Comparison of ENCODE assay signal across 17 mouse cellular contexts in the genomic region with DNA sequence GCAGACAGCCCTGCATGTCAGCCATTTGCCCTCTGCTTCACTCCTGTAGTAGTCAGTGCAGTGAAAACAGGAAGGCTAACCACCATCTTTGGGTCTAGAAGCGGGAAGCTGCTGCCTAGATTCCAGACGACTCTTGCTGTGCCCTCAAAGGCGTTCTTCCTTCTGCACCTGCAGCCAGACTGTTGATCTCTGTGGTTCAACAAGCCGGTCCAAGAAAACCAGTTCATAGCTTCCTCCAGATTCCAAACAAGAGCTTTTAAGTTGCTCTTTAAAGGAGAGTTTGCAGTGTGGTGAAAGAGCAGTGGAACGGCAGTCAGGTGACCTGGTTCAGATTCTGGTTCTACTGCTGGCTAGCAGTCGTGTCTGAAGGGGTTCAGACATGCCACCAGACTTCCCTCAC. TPM values are rescaled to one million over a fixed set of nuclear protein-coding genes. Genes with fewer than 3 reads are reported as not detected.
DNase-seq lines count a peak whose midpoint lies in the region; ATAC-seq and TF ChIP-seq lines count a peak whose summit lies in the region.
"Had no signal": no experiment of that assay in that cellular context is flagged by ENCODE, and none has a peak within 500 bp of the region (broad histone marks: within the 10 kb centered on the region; RNA-seq: fewer than 3 reads in every experiment).

No protein-coding gene starts in this region.

- no peaks in the 10 kb centered on the region for H3K9me3 ChIP-seq in forebrain, embryonic 11.5 days (ENCODE audit: control insufficient read depth, low read length)
- no peaks in the 10 kb centered on the region for H3K9me3 ChIP-seq in forebrain, embryonic 12.5 days
- no peaks in the 10 kb centered on the region for H3K9me3 ChIP-seq in hindbrain, embryonic 15.5 days
- H3K9me3 ChIP-seq in hindbrain, embryonic 13.5 days, result no peaks in the 10 kb centered on the region
- no peaks in the 10 kb centered on the region for H3K9me3 ChIP-seq in stomach, postnatal 0 days (ENCODE audit: control insufficient read depth, low read length)
- H3K9me3 ChIP-seq: embryonic facial prominence, embryonic 10.5 days; neural tube, embryonic 12.5 days had no signal

- no peaks in the 10 kb centered on the region for H3K36me3 ChIP-seq in forebrain, embryonic 11.5 days (ENCODE audit: control insufficient read depth, insufficient read depth, low read length)
- no peaks in the 10 kb centered on the region for H3K36me3 ChIP-seq in forebrain, embryonic 12.5 days (replicated peaks)
- H3K36me3 ChIP-seq in hindbrain, embryonic 15.5 days, result no peaks in the 10 kb centered on the region
- H3K36me3 ChIP-seq in hindbrain, embryonic 13.5 days, result peaks cover 4% of the 10 kb centered on the region
- H3K36me3 ChIP-seq in stomach, postnatal 0 days (ENCODE audit: control insufficient read depth, insufficient read depth, low read length), result 0 out of 2 replicates have a peak, but pooled peaks cover 2% of the 10 kb centered on the region

- TF ChIP-seq EP300 in stomach, postnatal 0 days (optimal IDR thresholded peaks at IDR 0.05), result no peak

- H3K4me2 ChIP-seq in forebrain, embryonic 11.5 days (ENCODE audit: low read depth, low read length, severe bottlenecking), result no peak overlapping the region
- H3K4me2 ChIP-seq in forebrain, embryonic 12.5 days, result no peak overlapping the region
- H3K4me2 ChIP-seq in hindbrain, embryonic 15.5 days, result no peak overlapping the region
- H3K4me2 ChIP-seq in hindbrain, embryonic 13.5 days, result no peak overlapping the region
- H3K4me2 ChIP-seq in stomach, postnatal 0 days (replicated peaks; ENCODE audit: low read depth), result no peak overlapping the region
- H3K4me2 ChIP-seq: neural tube, embryonic 12.5 days had no signal

- no peak overlapping the region for H3K27ac ChIP-seq in forebrain, embryonic 11.5 days (ENCODE audit: low read depth, low read length)
- no peak overlapping the region for H3K27ac ChIP-seq in forebrain, embryonic 12.5 days
- H3K27ac ChIP-seq in hindbrain, embryonic 15.5 days (replicated peaks), result peak overlapping the region; percentile 8; the same call in 1 of the 2 replicates
- no peak overlapping the region for H3K27ac ChIP-seq in hindbrain, embryonic 13.5 days
- peak overlapping the region; percentile 64 for H3K27ac ChIP-seq in stomach, postnatal 0 days (replicated peaks)
- H3K27ac ChIP-seq: embryonic facial prominence, embryonic 10.5 days; neural tube, embryonic 12.5 days had no signal

- no peak for TF ChIP-seq CTCF in stomach, postnatal 0 days (IDR thresholded peaks at IDR 0.05; ENCODE audit: low read depth)

- no peak overlapping the region for H3K9ac ChIP-seq in forebrain, embryonic 11.5 days (ENCODE audit: low read length)
- no peak overlapping the region for H3K9ac ChIP-seq in forebrain, embryonic 12.5 days
- no peak overlapping the region for H3K9ac ChIP-seq in hindbrain, embryonic 15.5 days
- no peak overlapping the region for H3K9ac ChIP-seq in hindbrain, embryonic 13.5 days
- no peak overlapping the region for H3K9ac ChIP-seq in stomach, postnatal 0 days (ENCODE audit: low read length)
- H3K9ac ChIP-seq: neural tube, embryonic 12.5 days had no signal

- ATAC-seq in forebrain, embryonic 11.5 days (replicated peaks; ENCODE audit: low FRiP score), result no peak
- no peak for ATAC-seq in forebrain, embryonic 12.5 days (ENCODE audit: low FRiP score)
- no peak for ATAC-seq in hindbrain, embryonic 15.5 days (ENCODE audit: low FRiP score, low read depth)
- ATAC-seq in hindbrain, embryonic 13.5 days (ENCODE audit: low FRiP score), result no peak
- ATAC-seq in common myeloid progenitor, adult 5-6 weeks (replicated peaks; ENCODE audit: low read depth, poor library complexity, severe bottlenecking), result peak; percentile 18; the same call in 1 of the 2 replicates
- ATAC-seq in stomach, postnatal 0 days (ENCODE audit: low FRiP score, low TSS enrichment), result no peak
- ATAC-seq: activated CD4-positive, CD25-positive, alpha-beta regulatory T cell, adult 4 months had no signal

- no peaks in the 10 kb centered on the region for H3K4me1 ChIP-seq in forebrain, embryonic 11.5 days (replicated peaks; ENCODE audit: control insufficient read depth, insufficient read depth, low read length)
- peaks cover 9% of the 10 kb centered on the region for H3K4me1 ChIP-seq in forebrain, embryonic 12.5 days
- peaks cover under 1% of the 10 kb centered on the region; the same call in 1 of the 2 replicates for H3K4me1 ChIP-seq in hindbrain, embryonic 15.5 days (replicated peaks)
- H3K4me1 ChIP-seq in hindbrain, embryonic 13.5 days (replicated peaks), result peaks cover 7% of the 10 kb centered on the region
- H3K4me1 ChIP-seq in stomach, postnatal 0 days (replicated peaks; ENCODE audit: control insufficient read depth, insufficient read depth), result no peaks in the 10 kb centered on the region; the same call in 1 of the 2 replicates

- WGBS in forebrain, embryonic 11.5 days, result 86% methylated on average over 6 of the region's 6 CpGs
- 82% methylated on average over 6 of the region's 6 CpGs for WGBS in forebrain, embryonic 12.5 days
- 86% methylated on average over 6 of the region's 6 CpGs for WGBS in hindbrain, embryonic 15.5 days
- WGBS in hindbrain, embryonic 13.5 days, result 83% methylated on average over 6 of the region's 6 CpGs
- WGBS in stomach, postnatal 0 days, result 39% methylated on average over 6 of the region's 6 CpGs

- peak; percentile 28 for DNase-seq in forebrain, embryonic 11.5 days (ENCODE audit: low spot score)
- DNase-seq in stomach, postnatal 0 days (ENCODE audit: low spot score), result no peak
- DNase-seq in frontal cortex, postnatal 36 days (ENCODE audit: low spot score in 2 of 2), result no peak
- no peak for DNase-seq in ovary, postnatal 14 days (ENCODE audit: low spot score)
- DNase-seq: adrenal gland, postnatal 36 days; cerebellum, postnatal 10 days; heart, postnatal 4 days; kidney, adult 18-20 months; liver had no signal

- no peaks in the 10 kb centered on the region for H3K27me3 ChIP-seq in forebrain, embryonic 11.5 days (ENCODE audit: control insufficient read depth, insufficient read depth, low read length)
- H3K27me3 ChIP-seq in forebrain, embryonic 12.5 days, result no peaks in the 10 kb centered on the region
- no peaks in the 10 kb centered on the region for H3K27me3 ChIP-seq in hindbrain, embryonic 15.5 days
- H3K27me3 ChIP-seq in hindbrain, embryonic 13.5 days, result no peaks in the 10 kb centered on the region
- H3K27me3 ChIP-seq in stomach, postnatal 0 days (ENCODE audit: control insufficient read depth, insufficient read depth, low read length), result no peaks in the 10 kb centered on the region
- H3K27me3 ChIP-seq: CH12.LX; neural tube, embryonic 12.5 days had no signal

- H3K4me3 ChIP-seq in forebrain, embryonic 11.5 days (ENCODE audit: low read depth, low read length), result no peak overlapping the region
- H3K4me3 ChIP-seq in forebrain, embryonic 12.5 days (replicated peaks), result no peak overlapping the region
- no peak overlapping the region for H3K4me3 ChIP-seq in hindbrain, embryonic 15.5 days
- H3K4me3 ChIP-seq in hindbrain, embryonic 13.5 days, result no peak overlapping the region
- no peak overlapping the region for H3K4me3 ChIP-seq in stomach, postnatal 0 days (ENCODE audit: low read depth, low read length)
- H3K4me3 ChIP-seq: embryonic facial prominence, embryonic 10.5 days; neural tube, embryonic 12.5 days had no signal

RNA-seq across cellular contexts. Expression of a gene that starts 48.2 kb away (rescaled TPM):
- 20.9 and 22.7 TPM in 2 replicates for polyA plus RNA-seq in forebrain, embryonic 11.5 days (2014; fragmentation: Nextera tagmentation; extraction: Ambion mirVana)
- polyA plus RNA-seq in forebrain, embryonic 12.5 days (2016; fragmentation: Nextera tagmentation; extraction: Ambion mirVana), result 14.7 and 15.6 TPM in 2 replicates
- polyA plus RNA-seq in hindbrain, embryonic 15.5 days (2015; fragmentation: Nextera tagmentation; extraction: Ambion mirVana), result 8.9 and 9.3 TPM in 2 replicates
- 9.7 and 9.9 TPM in 2 replicates for polyA plus RNA-seq in hindbrain, embryonic 13.5 days (2015; fragmentation: Nextera tagmentation; extraction: Ambion mirVana)
- total RNA-seq in common myeloid progenitor, adult 5-6 weeks (2017), result 6.2 and 12.8 TPM in 2 replicates
- 17.1 and 17.2 TPM in 2 replicates for polyA plus RNA-seq in stomach, postnatal 0 days (2015; fragmentation: Nextera tagmentation; extraction: Ambion mirVana)

Comparison
In these comparisons a context has a peak if more than half of its experiments do, and no peak if none do; other contexts are left out.
1. H3K27ac ChIP-seq: peak in hindbrain, embryonic 15.5 days (single experiment) and stomach, postnatal 0 days (single experiment); none in forebrain, embryonic 11.5 days (single experiment), forebrain, embryonic 12.5 days (single experiment) and hindbrain, embryonic 13.5 days (single experiment).